Mouse (Mus musculus) kidney, postnatal 14 days (tissue): ENCODE results near the gene Map3k7.
"Not testable (repeated sequence)": the region's sequence is repeated elsewhere in the genome, so short reads cannot be mapped to it uniquely, and the experiment has no call there.

ENCODE experiments used
- DNase-seq: peaks from one replicate; pipeline ENCODE4 v3.0.0; 2022; ENCODE audit warnings: mixed read lengths

Gene Map3k7

GRCm38 (mm10) chr4:31993865-31994264 lies 30.0 kb downstream of the Map3k7 start:
- no peak for DNase-seq

GRCm38 (mm10) chr4:32001498-32001897 lies 37.6 kb downstream of the Map3k7 start:
- no peak for DNase-seq

- DNase-seq: no peak
These were observed 41.1 kb downstream of the Map3k7 start for GRCm38 (mm10) chr4:32004773-32005591.

GRCm38 (mm10) chr4:32007174-32007573 lies 43.3 kb downstream of the Map3k7 start:
- DNase-seq: no peak

- no peak for DNase-seq
These were observed 44.2 kb downstream of the Map3k7 start for GRCm38 (mm10) chr4:32008095-32008494.

- no peak for DNase-seq
These were observed 46.9 kb downstream of the Map3k7 start for GRCm38 (mm10) chr4:32010808-32011207.

GRCm38 (mm10) chr4:32011218-32011973 lies 47.5 kb downstream of the Map3k7 start:
- no peak for DNase-seq

- DNase-seq: no peak
These were observed 57.2 kb downstream of the Map3k7 start for GRCm38 (mm10) chr4:32021131-32021530.

GRCm38 (mm10) chr4:32022321-32022720 lies 58.4 kb downstream of the Map3k7 start:
- no peak for DNase-seq

GRCm38 (mm10) chr4:32024170-32024569 lies 60.3 kb downstream of the Map3k7 start:
- not testable (repeated sequence) for DNase-seq

- no peak for DNase-seq
These were observed 61.2 kb downstream of the Map3k7 start for GRCm38 (mm10) chr4:32025105-32025504.

GRCm38 (mm10) chr4:32027094-32027493 lies 63.2 kb downstream of the Map3k7 start:
- DNase-seq: no peak

GRCm38 (mm10) chr4:32037267-32037666 lies 73.4 kb downstream of the Map3k7 start:
- DNase-seq: no peak

GRCm38 (mm10) chr4:32041741-32042452 lies 78.0 kb downstream of the Map3k7 start:
- peak; percentile 52 for DNase-seq

GRCm38 (mm10) chr4:32045234-32045633 lies 81.3 kb downstream of the Map3k7 start:
- peak; percentile 33 for DNase-seq

- DNase-seq: no peak
These were observed 85.9 kb downstream of the Map3k7 start for GRCm38 (mm10) chr4:32049824-32050223.

- no peak for DNase-seq
These were observed 89.3 kb downstream of the Map3k7 start for GRCm38 (mm10) chr4:32053171-32053570.

GRCm38 (mm10) chr4:32055151-32056052 lies 91.5 kb downstream of the Map3k7 start:
- peak; percentile 89 for DNase-seq

- no peak for DNase-seq
These were observed 92.5 kb downstream of the Map3k7 start for GRCm38 (mm10) chr4:32056441-32056840.

- DNase-seq: peak; percentile 27
These were observed 93.2 kb downstream of the Map3k7 start for GRCm38 (mm10) chr4:32057102-32057501.

- DNase-seq: no peak
These were observed 96.8 kb downstream of the Map3k7 start for GRCm38 (mm10) chr4:32060686-32061085.

GRCm38 (mm10) chr4:32062381-32063059 lies 98.6 kb downstream of the Map3k7 start:
- no peak for DNase-seq
